Mouse (Mus musculus) thymus, adult 2 months (tissue): ENCODE data around the gene Rnf180. TPM values are rescaled to one million over a fixed set of nuclear protein-coding genes. Genes with fewer than 3 reads are reported as not detected.
"Not testable (repeated sequence)": the region's sequence is repeated elsewhere in the genome, so short reads cannot be mapped to it uniquely, and the experiment has no call there.

Experiments used
- DNase-seq: peaks from one replicate; pipeline ENCODE4 v3.0.0; 2021
- H3K27ac ChIP-seq: fragments of 200-500 bp; 2 replicates; pipeline ENCODE4 v1.5.1; 2012; ENCODE audit warnings: low read length, control low read depth; ENCODE audit not compliant: control insufficient read depth, insufficient read depth
- H3K27me3 ChIP-seq: fragments of 200-500 bp; 2 replicates; pipeline ENCODE4 v1.6.1; 2012; ENCODE audit warnings: mild to moderate bottlenecking, low read length, moderate library complexity, mixed read lengths; ENCODE audit not compliant: control insufficient read depth, insufficient read depth
- H3K36me3 ChIP-seq: fragments of 200-500 bp; 2 replicates; pipeline ENCODE4 v1.6.1; 2012; ENCODE audit warnings: mild to moderate bottlenecking, low read length, moderate library complexity; ENCODE audit not compliant: control insufficient read depth, insufficient read depth
- H3K4me1 ChIP-seq: fragments of 200-500 bp; replicated peaks from 2 replicates; pipeline ENCODE4 v1.6.1; 2012; ENCODE audit warnings: low read length; ENCODE audit not compliant: control insufficient read depth, insufficient read depth
- H3K4me3 ChIP-seq: fragments of 200-500 bp; 2 replicates; pipeline ENCODE4 v1.5.1; 2012; ENCODE audit warnings: mild to moderate bottlenecking, low read length, control low read depth, moderate library complexity; ENCODE audit not compliant: control insufficient read depth, insufficient read depth
- CTCF ChIP-seq: fragments of 200-500 bp; IDR thresholded peaks from 2 replicates; pipeline ENCODE4 v1.5.1; 2012; ENCODE audit warnings: mild to moderate bottlenecking, control low read depth, low read length, moderate library complexity, borderline replicate concordance; ENCODE audit not compliant: control insufficient read depth, poor library complexity, insufficient read depth; ENCODE audit errors: extremely low read depth
- POLR2A ChIP-seq: fragments of 200-500 bp; IDR thresholded peaks from 2 replicates; pipeline ENCODE4 v1.6.1; 2012; ENCODE audit warnings: mild to moderate bottlenecking, low read length, control low read depth, moderate library complexity; ENCODE audit not compliant: control insufficient read depth, poor library complexity, insufficient read depth; ENCODE audit errors: extremely low read depth
- WGBS: fragments of 180-500 bp; shearing (Covaris S2); methylation state at CpG from one replicate; pipeline ENCODE4 v1.1.7; 2018; 5-methylcytosine and 5-hydroxymethylcytosine counted together
- polyA plus RNA-seq: library from polyadenylated mRNA; depleted of rRNA; stranded (reverse); fragments of >200 nt; gene quantifications from 2 replicates; pipeline ENCODE4 v1.2.3, GENCODE M21; 2012; rRNA removed

Rnf180 gene
- polyA plus RNA-seq, result 2.7 and 3.4 TPM in 2 replicates

DNA sequence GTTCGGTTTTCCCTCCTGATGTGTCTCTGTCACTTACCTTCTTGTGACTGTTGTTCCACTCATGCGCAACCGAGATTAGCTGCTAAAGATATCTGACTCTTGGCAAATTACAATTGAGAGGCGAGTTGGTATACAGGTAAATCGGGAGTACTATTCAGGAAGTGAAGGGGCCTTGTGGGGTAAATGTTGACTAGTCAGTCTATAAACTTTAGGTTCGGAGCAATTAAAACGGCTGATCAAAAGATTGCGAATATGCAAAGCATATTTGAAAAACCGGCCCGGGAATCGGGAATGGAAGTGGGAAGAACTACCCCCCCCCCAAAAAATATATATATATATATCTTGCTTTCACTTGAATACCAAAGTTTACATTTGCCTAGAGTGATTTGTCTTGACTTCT lies at the start of gene Rnf180:
Gene Rnf180, minus strand, starts transcription at position 101 of the 400 bp plus-strand sequence.
- Histone ChIP-seq H3K27me3 (peaks cover 5% of the 10 kb centered on the region), H3K4me1 (peaks cover 16% of the 10 kb centered on the region), H3K36me3 (no peaks in the 10 kb centered on the region), H3K27ac (no peak within 1 kb of the TSS; the same call in 1 of the 2 replicates), H3K4me3 (peak within 1 kb of the TSS; percentile 48)
- TF ChIP-seq POLR2A, result no peak
- 75% methylated on average over 11 of the region's 11 CpGs for WGBS
- no peak for DNase-seq

DNA sequence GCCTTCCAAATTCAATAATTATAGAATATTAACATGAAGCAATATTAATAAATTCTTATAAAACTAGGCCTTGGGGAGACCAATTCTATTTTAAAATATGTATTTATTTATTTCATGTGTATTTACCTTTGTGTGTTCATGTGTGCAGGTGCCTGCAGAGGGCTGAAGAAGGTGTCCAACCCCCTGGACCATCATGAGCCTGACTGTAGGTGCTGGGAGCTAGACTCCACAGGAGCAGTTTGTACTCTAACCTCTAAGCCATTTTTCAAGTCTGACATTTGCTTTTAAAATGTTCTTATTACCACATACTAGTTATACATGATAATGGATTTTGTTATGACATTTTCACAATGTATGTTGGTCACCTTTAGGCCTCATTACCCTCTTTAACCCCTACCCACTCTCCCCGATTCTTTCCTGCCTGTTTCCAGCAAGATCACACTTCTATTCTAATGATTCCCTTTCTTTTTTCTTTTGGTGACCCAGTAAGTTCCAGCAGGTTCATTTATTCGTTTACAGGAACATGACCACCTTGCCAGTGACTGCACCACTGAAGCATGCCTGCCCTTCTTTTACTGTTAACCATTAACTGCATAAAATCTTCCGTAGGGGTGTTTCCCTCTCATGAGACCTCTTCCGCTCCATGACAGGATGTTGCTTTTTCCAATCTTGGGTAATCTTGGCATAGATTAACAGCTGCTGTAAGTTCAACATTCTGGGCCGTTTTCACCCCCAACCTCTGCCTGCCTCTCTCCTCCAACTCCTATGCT lies 36.8 kb upstream of the Rnf180 start:
- TF ChIP-seq CTCF (no peak), POLR2A (no peak)
- no peak for DNase-seq
- no peak overlapping the region for H3K4me3 ChIP-seq
- no peaks in the 10 kb centered on the region for H3K36me3 ChIP-seq
- H3K4me1 ChIP-seq, result no peaks in the 10 kb centered on the region
- no peak overlapping the region for H3K27ac ChIP-seq
- no peaks in the 10 kb centered on the region for H3K27me3 ChIP-seq
- 91% methylated on average over 5 of the region's 5 CpGs for WGBS

DNA sequence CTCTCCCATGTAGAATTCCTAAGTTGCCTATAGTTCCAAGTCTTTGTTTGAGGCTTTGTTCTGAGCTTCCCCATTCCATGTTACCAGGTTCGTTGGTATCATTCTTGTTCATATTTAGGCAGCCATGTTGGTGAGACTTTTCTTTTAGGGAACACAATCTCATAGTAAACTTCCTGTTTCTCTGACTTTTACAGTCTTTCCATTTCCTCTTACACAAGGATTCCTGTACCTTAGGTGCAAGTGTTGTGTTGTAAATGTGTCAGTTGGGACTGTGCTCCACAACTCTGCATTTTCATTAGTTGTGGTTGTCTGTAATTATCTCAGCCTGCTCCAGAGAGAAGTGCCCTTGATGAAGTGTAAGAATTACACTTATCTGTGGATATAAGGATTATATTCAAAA lies 32.3 kb upstream of the Rnf180 start:
- WGBS, result 41% methylated on average over 1 of the region's 1 CpGs
- Histone ChIP-seq H3K4me1 (no peaks in the 10 kb centered on the region), H3K27me3 (no peaks in the 10 kb centered on the region), H3K4me3 (no peak overlapping the region), H3K27ac (no peak overlapping the region), H3K36me3 (no peaks in the 10 kb centered on the region)
- no peak for TF ChIP-seq POLR2A
- TF ChIP-seq CTCF, result no peak
- no peak for DNase-seq

GRCm38 (mm10) chr13:105316926-105317325 lies 22.3 kb upstream of the Rnf180 start:
- no peak overlapping the region for H3K4me3 ChIP-seq
- H3K4me1 ChIP-seq, result no peaks in the 10 kb centered on the region
- no peak for DNase-seq
- no peak overlapping the region for H3K27ac ChIP-seq
- no peaks in the 10 kb centered on the region for H3K27me3 ChIP-seq
- TF ChIP-seq CTCF (no peak), POLR2A (no peak)
- no peaks in the 10 kb centered on the region for H3K36me3 ChIP-seq
- WGBS, result 84% methylated on average over 1 of the region's 1 CpGs

GRCm38 (mm10) chr13:105316009-105316408 lies 21.4 kb upstream of the Rnf180 start:
- TF ChIP-seq CTCF (no peak), POLR2A (no peak)

DNA sequence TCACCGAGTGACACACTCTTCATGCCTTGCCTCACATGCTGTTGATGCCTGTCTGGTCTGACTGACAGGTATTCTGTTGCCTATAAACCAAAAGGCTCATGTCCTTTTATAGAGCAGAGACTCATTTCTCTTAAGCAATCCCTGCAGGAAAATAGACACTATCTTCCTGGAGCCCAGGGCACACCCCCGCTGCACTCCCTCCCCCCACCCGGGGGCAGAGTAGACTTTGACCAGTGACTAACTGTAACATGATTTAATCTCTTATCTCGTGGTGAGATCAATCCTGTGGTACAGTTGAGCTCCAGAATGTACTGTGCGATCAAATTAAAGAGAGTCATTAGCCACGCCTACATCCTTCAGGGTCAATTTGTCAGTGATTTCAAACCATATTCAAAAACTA lies 18.1 kb upstream of the Rnf180 start:
- H3K27ac ChIP-seq, result no peak overlapping the region

More at GRCm38 (mm10) chr13:105316009-105316408, 21.4 kb upstream of the Rnf180 start:
- Histone ChIP-seq H3K27ac (no peak overlapping the region), H3K36me3 (no peaks in the 10 kb centered on the region), H3K4me1 (no peaks in the 10 kb centered on the region), H3K4me3 (no peak overlapping the region), H3K27me3 (no peaks in the 10 kb centered on the region)
- DNase-seq, result no peak
- WGBS, result 58% methylated on average over 6 of the region's 6 CpGs

GRCm38 (mm10) chr13:105310562-105310961 lies 15.9 kb upstream of the Rnf180 start:
- H3K27ac ChIP-seq, H3K4me1 ChIP-seq, DNase-seq, H3K36me3 ChIP-seq, H3K27me3 ChIP-seq, H3K4me3 ChIP-seq: not testable (repeated sequence)
- 44% methylated on average over 4 of the region's 4 CpGs for WGBS

More for the DNA sequence above, 18.1 kb upstream of the Rnf180 start:
- Histone ChIP-seq H3K27me3 (no peaks in the 10 kb centered on the region), H3K36me3 (no peaks in the 10 kb centered on the region), H3K4me1 (no peaks in the 10 kb centered on the region), H3K4me3 (no peak overlapping the region)
- DNase-seq, result no peak
- TF ChIP-seq POLR2A, result no peak
- TF ChIP-seq CTCF, result no peak
- 54% methylated on average over 6 of the region's 6 CpGs for WGBS
